Mouse (Mus musculus) kidney, adult 2 months (tissue): ENCODE measurements around the gene Cbx8.

ENCODE experiments used
- CTCF ChIP-seq: fragments of 200-500 bp; conservative IDR thresholded peaks from 2 replicates; pipeline ENCODE4 v1.5.1; 2011; ENCODE audit warnings: low read depth, mild to moderate bottlenecking, control low read depth, low read length, moderate library complexity, mixed read lengths; ENCODE audit not compliant: insufficient read depth, insufficient read length
- POLR2A ChIP-seq: fragments of 200-500 bp; IDR thresholded peaks from one replicate; pipeline ENCODE4 v1.6.1; 2011; ENCODE audit warnings: low read depth, low read length, control low read depth

GRCm38 (mm10) chr11:119072239-119072638 lies 31.5 kb upstream of the Cbx8 start:
- TF ChIP-seq CTCF, result no peak
- TF ChIP-seq POLR2A, result no peak
